Mouse (Mus musculus): ENCODE measurements around the gene Nfx1. TPM values are rescaled to one million over a fixed set of nuclear protein-coding genes. Genes with fewer than 3 reads are reported as not detected.
"Not testable (repeated sequence)": the region's sequence is repeated elsewhere in the genome, so short reads cannot be mapped to it uniquely, and the experiment has no call there.

Gene Nfx1
- total RNA-seq (2021), result 10 to 100 TPM; 67.2 to 71.4 TPM

GRCm38 (mm10) chr4:40970842-40971701 is at the start of gene Nfx1:
Nfx1 (plus strand) TSS chr4:40970906.
- peak; percentile 96 to 98 for DNase-seq (ENCODE audit: low spot score in 2 of 2)
- intact Hi-C loops (cut with DNase I), result no loop called here

DNA sequence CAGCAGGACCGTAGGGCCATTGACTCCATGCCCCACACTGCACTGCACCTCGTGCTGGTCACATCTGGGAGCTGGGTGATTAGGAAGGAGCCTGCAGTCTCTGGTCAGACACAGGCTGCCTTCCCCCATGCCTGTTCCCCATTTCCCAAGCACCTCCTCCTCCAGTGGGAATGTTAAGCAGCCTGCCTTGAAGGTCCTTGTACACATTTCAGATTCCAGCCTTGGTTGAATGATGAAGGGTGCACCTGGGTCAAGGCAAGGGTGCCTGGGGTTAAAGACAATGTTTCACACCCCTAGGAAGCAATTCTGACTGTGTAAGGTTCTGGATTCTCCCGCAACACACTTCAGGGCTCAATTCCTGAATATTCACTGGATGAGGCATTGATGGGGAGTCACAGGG is 49.4 kb upstream of the Nfx1 start:
- no peak for DNase-seq (ENCODE audit: low spot score in 2 of 2)
- intact Hi-C loops (cut with DNase I), result no loop called here

DNA sequence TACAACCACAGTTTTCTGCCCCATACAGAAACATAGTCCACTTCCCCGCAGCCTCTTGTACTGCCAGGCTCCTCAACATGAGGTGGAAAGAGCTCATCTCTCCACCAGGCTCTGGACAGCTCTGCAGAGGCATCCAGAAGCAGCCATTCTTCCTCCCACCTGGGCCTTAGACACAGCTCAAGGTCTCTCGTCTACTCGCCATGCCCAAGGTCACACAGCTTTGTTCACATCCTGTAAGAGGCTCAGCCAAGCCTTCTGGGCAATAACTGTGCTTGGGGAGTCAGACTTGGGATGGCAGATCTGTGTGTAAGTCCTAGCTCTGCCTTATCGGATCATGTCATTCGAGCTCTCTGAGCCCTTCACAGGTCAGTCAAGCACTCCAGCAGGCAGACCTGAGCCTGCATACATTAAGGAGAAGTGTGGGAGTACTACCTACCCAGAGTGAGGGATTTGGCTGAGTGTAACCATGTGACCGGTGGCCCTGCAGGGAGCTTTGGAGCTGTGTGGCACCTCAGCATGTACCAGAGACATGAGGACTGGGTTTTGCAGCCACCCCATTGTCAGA is 47.5 kb upstream of the Nfx1 start:
- no peak for DNase-seq (ENCODE audit: low spot score in 2 of 2)
- intact Hi-C loops (cut with DNase I), result no loop called here

DNA sequence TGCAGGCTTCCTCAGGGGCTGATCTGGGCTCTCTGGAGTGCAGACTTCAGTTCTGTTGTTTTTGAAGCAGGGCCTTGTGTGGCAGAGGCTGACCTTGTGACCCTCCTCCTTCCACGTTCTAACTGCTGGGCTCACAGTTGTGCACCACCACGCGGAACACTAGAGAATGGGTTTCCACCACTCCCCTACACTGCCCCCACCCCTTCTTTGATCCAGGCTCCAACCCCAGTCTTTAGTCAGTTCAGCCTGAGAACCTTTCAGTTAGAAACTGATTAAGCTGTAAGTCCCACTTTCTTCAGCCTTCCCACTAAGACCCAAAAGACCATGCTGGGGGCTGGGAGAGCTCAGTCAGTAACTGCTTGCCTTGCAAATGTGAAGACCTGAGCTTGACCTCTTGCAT is 45.1 kb upstream of the Nfx1 start:
- DNase-seq (ENCODE audit: low spot score in 2 of 2), result no peak
- intact Hi-C loops (cut with DNase I), result no loop called here

DNA sequence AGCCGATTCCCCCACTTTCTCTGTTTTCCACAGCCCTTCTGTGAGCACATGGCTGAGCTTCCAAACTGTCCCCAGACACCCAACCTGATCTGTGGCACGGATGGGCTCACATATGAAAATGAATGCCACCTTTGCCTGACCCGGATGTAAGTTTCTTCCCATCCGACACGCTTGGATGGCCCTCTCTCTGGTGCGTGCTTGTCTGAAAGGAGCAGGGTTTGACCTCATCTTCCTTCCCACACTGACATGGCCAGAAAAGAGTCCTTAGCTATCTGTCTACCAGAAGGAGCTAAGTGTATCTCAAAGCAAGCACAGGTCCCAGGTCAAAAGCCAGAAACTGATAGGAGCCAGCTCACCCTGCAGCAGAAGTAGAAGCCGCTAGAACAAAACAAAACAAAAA is 41.7 kb upstream of the Nfx1 start:
- no peak for DNase-seq (ENCODE audit: low spot score in 2 of 2)
- intact Hi-C loops (cut with DNase I), result no loop called here

DNA sequence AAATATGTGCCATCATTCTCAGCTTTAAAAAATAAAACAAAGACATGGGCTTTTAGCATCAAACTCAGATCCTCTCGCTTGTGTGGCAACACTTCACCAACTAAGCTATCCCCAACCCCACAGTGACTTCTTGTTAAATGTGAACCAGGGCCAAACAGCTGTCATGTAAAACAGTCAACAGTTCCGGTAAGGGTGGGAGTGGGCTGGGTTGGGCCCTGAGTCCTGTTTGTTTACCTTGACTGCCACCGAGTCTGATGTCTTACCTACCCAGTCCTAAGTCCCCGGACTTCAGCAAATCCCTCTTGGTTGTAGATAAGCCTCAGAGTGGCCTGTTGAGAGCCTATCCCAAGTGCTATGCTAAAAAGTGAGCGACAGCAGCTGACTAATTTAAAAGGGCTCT is 37.0 kb upstream of the Nfx1 start:
- intact Hi-C loops (cut with DNase I), result no loop called here
- no peak for DNase-seq (ENCODE audit: low spot score in 2 of 2)

DNA sequence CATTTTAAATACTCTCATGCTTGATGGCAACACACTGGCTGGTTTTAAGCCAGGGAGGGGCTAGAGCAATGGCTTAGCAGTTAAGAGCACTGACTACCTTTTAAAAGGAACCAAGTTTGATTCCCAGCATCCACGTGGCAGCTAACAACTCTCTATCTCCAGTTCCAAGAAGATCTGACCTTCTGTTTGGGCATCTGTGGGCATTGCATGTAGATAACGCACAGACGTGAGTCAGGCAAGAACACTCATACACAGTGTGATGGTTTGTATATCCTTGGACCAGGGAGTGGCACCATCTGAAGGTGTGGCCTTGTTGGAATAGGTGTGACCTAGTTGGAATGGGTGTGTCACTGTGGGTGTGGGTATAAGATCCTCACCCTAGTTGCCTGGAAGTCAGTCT is 36.3 kb upstream of the Nfx1 start:
- DNase-seq (ENCODE audit: low spot score in 2 of 2); intact Hi-C loops (cut with DNase I): not testable (repeated sequence)

DNA sequence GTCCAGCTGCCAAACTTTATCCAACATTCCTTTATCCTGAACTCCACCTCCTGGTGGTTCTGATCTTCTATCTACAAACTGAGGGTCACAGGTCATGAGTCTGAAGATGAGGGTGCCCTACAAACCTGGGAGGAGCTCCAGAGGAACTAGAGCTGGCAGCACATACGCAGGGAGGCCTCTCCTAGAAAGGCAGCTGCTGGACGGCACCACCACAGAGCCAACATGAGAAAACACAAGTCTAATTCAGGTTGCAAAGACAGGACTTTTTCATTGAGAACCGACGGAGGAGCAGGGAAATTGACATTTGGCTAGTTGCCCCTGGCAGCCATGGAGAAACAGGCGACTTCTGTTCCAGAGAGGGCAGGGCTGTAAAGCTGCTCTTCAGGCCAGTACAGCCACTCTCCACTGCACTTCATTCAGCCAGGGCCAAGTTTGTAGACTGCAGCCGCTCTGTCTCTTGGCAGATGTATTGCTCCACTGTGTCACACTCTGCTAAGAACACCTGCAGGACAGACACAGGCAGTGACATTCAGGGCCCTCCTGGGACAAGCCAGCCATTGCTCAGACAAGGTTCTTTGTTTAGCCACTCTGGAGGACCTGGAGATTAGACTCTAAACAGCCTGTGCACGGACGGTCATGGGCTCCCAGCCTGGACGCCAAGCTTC is 34.4 kb upstream of the Nfx1 start:
- intact Hi-C loops (cut with DNase I), result no loop called here
- peak; percentile 34 to 67 for DNase-seq (ENCODE audit: low spot score in 2 of 2)

DNA sequence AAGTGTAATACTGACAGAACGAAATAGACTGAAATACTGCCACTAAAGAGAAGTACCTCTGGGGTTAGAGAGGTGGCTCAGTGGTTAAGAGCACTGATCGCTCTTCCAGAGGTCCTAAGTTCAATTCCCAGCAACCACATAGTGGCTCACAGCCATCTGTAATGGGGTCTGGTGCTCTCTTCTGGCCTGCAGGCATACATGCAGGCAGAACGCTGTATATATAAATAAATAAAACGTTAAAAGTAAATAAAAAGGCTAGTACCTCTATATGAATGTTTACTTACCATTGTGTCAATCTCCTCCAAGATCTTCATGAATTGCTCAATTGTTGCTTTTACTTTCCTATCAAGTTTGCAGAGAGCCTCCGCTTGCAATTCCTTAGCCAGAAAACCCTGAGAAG is 31.9 kb upstream of the Nfx1 start:
- no peak for DNase-seq (ENCODE audit: low spot score in 2 of 2)
- intact Hi-C loops (cut with DNase I), result no loop called here

GRCm38 (mm10) chr4:40943651-40944050 is 27.1 kb upstream of the Nfx1 start:
- intact Hi-C loops (cut with DNase I), result no loop called here
- DNase-seq (ENCODE audit: low spot score in 2 of 2), result no peak

DNA sequence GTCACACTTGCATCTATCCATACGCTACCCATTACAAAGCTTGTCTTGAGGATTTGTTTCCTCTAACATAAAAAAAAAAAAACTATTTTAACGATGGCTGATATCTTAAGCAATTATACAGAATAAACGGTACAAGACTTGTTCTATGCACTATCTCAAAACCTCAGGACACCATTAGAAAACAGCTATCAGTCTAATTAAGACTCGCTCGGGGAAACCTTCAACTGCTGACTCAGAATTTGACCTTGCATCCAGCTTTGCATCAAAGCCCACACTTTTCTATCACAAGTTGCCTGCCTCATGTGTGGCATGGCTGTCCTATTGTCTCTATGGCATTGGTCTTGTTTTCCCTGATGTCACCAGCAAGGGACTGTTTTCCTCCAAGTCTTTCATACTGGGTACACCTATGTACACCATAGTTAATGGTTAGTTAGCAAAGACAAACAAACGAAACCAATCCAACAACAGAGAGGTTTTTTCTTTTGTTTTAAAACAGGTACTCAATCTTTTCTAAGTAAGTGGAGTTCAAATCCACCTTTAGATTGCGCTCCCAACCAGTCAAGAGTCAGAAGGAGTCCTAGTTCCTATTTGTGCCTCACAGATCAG is 24.1 kb upstream of the Nfx1 start:
- intact Hi-C loops (cut with DNase I), result no loop called here
- DNase-seq (ENCODE audit: low spot score in 2 of 2), result no peak

- peak in 1 of 2 experiments; percentile 23 for DNase-seq (ENCODE audit: low spot score in 2 of 2)
- intact Hi-C loops (cut with DNase I), result no loop called here
Measured at GRCm38 (mm10) chr4:40947565-40948159, 23.0 kb upstream of the Nfx1 start.

- intact Hi-C loops (cut with DNase I), result no loop called here
- peak; percentile 95 to 99 for DNase-seq (ENCODE audit: low spot score in 2 of 2)
Measured at GRCm38 (mm10) chr4:40948160-40948708, 22.5 kb upstream of the Nfx1 start, which contains the start of the genes Bag1 and Chmp5. Bag1 (minus strand) TSS chr4:40948294. Chmp5 (plus strand) TSS chr4:40948407.

- intact Hi-C loops (cut with DNase I), result no loop called here
- no peak for DNase-seq (ENCODE audit: low spot score in 2 of 2)
Measured at GRCm38 (mm10) chr4:40953521-40953920, 17.2 kb upstream of the Nfx1 start.

- intact Hi-C loops (cut with DNase I), result no loop called here
- no peak for DNase-seq (ENCODE audit: low spot score in 2 of 2)
Measured at GRCm38 (mm10) chr4:40955942-40956341, 14.8 kb upstream of the Nfx1 start.

GRCm38 (mm10) chr4:40963536-40963935 is 7.2 kb upstream of the Nfx1 start:
- no peak for DNase-seq (ENCODE audit: low spot score in 2 of 2)
- intact Hi-C loops (cut with DNase I), result no loop called here

GRCm38 (mm10) chr4:40969161-40969560 is 1.5 kb upstream of the Nfx1 start:
- intact Hi-C loops (cut with DNase I), result no loop called here
- no peak for DNase-seq (ENCODE audit: low spot score in 2 of 2)

GRCm38 (mm10) chr4:40969781-40970591 is 720 bp upstream of the Nfx1 start:
- no peak for DNase-seq (ENCODE audit: low spot score in 2 of 2)
- intact Hi-C loops (cut with DNase I), result no loop called here

- intact Hi-C loops (cut with DNase I), result no loop called here
- DNase-seq (ENCODE audit: low spot score in 2 of 2), result no peak
Measured at GRCm38 (mm10) chr4:40970592-40970841, 189 bp upstream of the Nfx1 start.
